Mouse (Mus musculus) activated CD4-positive, CD25-positive, alpha-beta regulatory T cell, adult 4 months (primary cell): ENCODE data around the gene Rapgef4. TPM values are rescaled to one million over a fixed set of nuclear protein-coding genes. Genes with fewer than 3 reads are reported as not detected.

Experiments
- ATAC-seq: one replicate; pipeline ENCODE4 v1.8.0; 2017
- polyA plus RNA-seq, 2 experiments: library from polyadenylated mRNA; unstranded; fragments of 100-300 nt; shearing (Covaris generic); gene quantifications; one replicate each; pipeline ENCODE4 v1.2.1; 2017

The Rapgef4 gene
- 1 to 10 TPM; 5.4 to 5.5 TPM for polyA plus RNA-seq

DNA sequence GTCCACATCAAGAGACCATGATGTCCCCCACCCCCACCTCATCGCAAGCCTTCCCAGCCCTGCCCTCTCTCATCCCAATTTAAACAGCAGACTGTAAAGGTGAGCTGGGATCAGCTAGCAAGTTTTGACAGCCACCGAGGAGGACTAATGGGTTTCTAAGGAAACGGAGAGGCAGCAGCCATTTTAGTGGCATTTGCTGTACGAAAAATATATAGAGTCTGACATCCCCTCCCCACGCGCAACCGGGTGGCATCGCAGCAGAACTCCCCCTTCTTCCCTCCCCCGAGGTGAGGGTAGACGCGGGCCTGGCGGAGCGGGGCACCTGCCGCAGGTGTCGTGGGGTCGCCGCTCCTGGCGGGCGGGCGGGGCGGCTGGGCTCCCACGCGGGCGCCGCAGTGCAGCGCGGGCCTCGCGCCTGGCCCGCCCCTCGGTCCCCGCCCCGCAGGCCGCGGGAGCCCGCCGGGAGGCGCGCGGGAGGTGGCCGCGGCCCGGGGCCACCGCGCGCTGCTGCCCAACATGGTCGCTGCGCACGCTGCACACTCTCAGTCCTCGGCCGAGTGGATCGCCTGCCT is at the start of gene Rapgef4:
Gene Rapgef4, plus strand, starts transcription at position 470 of the 572 bp plus-strand sequence.
- no peak for ATAC-seq

DNA sequence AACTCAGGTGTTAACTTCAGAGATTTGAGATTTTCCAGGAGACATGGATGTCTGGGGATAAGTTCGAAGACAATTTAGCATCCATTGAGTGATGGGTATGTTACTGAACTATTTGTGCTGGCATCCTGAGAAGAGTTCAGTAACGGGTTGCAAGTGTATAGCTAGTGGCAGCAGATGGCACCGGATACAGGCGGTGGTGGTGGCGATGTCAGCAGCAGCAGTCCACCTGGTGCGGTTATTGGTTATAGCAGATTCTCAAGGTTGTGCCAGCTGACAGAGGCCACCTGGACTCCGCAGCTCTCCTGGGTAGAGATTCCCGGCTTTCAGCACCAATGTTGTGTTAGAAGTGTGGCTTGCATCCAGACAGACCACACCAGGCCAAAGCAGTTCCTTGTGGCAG is 47.0 kb upstream of the Rapgef4 start:
- ATAC-seq: no peak

DNA sequence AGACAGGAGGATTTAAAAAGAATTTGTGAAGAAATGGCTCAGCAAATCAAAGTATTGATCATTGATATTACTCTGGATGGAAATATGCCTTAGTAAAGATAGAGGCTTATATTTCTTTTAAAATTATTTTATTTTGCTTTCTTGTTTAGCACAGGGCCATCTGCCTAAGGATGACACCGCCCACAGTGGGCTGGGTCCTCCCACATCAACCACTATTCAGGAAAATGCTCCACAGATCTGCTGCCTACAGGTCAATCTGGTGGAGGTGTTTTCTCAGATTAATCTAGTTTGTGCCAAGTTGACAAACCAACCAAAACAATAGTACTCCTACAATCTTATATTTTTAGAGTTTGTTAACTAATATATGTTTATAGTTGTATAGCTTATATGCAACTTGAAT is 44.3 kb upstream of the Rapgef4 start:
- ATAC-seq: no peak

DNA sequence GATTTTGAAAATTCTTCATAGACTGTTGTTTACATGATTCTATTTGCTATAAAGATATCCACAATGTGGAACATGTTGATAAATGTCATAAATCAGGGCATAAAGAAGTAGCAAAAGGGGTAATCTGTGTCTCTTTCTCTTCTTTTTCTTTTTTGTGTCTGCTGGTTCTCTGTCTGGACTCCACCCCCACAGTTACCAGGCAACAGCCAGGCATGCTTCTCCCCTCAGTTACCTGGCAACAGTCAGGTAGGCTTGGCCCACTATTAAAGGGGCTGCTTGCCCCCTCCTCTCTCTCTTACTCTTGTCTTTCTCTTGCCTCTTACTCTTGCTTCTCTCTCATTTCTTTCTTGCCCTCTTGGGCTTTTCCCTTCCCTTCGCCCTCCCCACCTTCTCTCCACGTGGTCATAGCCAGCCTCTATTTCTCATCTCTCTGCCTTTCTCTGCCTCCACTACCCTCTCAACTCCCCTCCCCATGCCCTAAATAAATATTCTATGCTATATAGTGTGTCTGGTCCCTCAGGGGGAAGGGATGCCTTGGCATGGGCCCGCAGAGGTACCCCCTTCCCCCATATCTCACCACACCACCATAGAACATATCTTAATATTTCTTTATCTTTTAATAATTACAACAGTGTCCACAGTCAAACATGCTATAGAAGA is 43.3 kb upstream of the Rapgef4 start:
- no peak for ATAC-seq

DNA sequence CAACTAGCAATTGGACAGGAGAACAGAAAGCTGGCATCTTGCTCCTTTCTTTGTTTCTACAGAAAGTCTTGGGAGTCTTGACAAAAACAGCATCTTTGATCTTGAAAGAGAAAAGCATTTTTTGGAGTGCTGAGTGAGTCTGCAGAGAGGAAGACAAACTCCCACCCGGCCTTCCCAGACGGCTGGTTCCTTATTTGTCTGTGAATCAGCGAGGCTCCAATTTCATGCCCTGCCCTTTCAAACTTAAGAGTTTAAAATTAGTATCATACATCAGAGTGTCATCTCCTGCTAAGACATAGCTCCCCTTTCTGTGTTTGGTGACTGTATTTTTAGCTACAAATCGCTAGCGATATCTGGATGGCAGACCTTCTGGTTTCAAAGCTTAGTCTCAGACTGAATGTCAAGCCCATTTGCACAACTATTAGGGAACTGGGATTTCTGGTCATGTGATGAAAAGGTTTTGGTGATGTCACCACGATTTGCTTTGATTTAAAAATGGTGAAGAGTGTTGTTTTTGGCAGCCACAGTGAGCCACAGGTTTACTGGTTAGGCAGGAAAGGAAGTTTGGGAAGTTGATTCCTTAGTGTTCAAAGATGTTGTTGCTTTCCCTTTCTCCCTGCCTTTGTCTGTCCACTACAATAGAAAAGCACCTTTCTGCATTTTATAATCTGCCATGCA is 42.2 kb upstream of the Rapgef4 start:
- no peak for ATAC-seq

DNA sequence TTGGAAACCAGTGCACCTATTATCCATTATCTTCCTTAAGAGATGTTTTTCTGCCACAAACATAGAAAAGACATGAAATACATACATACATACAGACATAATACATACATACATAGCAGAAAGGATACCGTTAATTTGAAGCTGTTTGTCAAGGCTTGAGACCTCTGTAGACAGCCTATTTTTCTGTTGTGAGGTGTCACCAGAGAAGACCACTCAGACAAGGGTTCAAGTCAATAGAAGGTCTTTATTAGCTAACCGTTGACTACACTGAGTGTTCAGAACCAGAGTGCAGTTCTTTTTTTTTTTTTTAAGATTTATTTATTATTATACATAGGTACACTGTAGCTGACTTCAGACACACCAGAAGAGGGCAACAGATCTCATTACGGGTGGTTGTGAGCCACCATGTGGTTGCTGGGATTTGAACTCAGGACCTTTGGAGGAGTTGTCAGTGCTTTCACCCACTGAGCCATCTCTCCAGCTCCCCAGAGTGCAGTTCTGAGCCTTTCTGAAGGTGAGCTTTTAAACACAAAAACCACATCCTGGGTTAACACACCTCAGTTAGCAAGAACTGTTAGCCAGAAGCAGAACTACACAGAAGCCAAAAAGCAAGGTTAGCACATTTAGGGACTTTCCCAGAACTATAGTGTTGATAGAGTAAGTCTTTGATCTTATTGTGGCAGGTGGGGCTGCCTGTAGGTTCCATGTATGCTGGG is 39.9 kb upstream of the Rapgef4 start:
- peak; percentile 97 for ATAC-seq

DNA sequence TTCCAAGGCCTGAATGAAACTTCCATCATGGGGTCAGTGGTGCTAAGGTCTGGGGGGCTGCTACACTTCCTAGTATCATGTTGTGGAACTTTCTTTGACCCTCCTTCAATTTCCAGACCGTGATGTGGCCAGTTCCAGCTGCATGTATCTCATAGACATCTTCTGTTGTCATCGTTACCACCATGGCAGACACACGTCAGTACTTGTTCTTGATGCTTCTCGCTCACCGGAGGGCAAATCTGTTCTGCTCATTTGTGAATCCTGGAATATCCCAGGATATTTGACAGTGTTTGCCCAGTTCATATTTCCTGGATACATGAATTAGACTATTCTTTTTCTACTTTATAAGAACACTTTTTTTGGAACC is 39.3 kb upstream of the Rapgef4 start:
- ATAC-seq: peak; percentile 57

DNA sequence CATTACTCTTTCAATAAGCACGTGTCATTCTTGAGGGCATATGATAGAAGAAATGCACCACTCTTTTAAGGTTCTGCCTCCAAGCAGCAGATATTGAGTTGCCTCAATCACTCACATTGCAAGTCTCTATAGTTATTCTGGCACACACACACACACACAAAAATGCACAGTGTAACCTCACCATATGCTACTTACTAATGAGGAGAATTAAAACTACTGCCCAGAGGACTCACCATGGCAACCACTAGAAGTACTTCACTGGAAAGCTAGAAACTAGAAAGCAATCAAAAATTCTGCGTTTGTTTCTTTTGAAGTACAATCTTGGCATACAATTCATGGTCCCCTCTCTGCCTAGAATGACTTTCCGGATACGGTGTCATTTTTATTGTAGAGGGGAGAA is 29.8 kb upstream of the Rapgef4 start:
- no peak for ATAC-seq

DNA sequence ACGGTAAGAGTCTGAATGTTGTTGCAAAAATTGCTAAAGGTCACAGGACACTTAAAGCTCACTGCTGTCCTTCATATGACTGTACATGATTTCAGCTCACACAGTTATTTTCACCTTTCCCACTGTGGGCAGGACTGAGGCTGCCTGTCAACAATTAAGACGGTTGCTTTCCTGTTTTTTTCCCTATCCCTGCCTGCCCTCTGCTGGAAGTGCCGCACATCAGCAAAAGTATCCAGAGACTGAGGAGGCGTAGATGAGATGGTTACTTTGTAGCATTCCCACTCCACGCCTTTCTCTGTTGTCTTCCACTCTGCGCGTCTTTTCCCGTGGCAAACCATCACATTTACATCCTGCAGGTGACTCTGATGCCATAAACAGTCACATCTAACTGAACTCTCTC is 25.4 kb upstream of the Rapgef4 start:
- ATAC-seq: peak; percentile 66

DNA sequence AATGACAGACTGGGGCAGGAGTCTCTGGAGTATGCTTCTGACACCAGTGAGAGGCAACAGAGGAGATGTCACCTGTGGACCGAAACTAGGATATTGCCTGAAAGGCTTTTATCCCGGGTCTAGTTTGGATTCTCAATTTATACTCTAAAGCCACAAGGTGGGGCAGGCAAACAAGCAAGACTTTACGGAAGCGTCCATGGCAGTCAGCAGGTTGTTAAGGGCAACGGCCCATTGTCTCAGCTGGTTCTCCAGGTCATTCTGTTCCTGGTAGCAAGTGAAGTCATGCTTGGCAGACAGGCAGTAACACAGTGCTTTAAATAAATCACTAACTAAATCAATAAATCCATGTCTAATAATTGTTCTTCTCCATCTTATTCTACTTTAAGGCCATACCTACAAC is 24.6 kb upstream of the Rapgef4 start:
- ATAC-seq: no peak

DNA sequence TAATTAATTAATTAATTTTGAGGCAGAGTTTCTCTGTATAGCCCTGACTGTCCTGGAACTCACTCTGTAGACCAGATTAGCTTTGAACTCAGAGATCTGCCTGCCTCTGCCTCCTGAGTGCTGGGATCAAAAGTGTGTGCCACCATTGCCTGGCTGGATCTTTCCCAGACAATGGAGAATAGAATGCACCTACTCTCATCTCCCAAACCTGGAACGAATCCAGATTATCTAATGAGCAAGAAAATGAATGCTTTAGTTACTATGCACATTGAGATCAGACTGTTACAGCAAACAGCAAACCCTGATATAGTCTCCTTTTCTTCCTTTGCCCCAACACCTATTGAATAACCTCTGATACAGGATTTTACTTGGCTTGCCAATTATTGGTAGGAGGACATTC is 23.1 kb upstream of the Rapgef4 start:
- no peak for ATAC-seq

DNA sequence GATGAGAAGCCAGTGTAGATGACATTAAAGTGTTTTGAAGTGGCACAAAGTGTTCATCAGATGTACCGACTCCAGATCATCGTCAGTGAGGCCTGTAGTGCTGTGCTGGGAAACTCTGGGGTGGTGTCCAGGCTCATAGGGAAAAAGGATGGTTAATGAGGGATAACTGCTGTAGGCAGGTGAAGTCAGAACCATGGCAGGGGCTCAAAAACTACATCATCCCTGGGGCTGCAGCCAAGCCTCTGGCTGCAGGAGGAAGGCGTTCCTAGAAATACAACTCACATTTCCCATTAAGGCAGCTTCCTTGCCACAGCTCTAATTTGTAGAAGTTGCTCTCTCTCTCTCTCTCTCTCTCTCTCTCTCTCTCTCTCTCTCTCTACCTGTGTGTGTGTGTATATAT is 22.6 kb upstream of the Rapgef4 start:
- no peak for ATAC-seq

DNA sequence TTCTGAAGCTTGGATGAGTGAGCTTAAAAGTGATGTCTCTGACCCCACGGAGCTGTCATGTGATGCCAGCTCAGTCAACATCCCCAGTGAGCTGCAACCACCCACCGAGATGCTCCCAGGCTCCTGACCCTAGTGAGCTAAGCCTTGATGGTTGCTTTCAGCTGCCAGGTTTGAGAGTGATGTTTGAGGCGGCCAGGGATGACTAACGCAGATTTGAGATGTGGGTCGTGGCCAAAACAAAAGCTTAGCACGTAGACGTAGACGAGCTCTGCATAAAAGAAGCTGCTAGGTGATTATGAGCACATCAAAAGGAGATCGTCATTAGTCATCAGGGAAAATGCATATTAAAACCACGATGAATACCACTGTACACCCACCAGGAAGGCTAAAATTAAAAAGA is 16.8 kb upstream of the Rapgef4 start:
- no peak for ATAC-seq

DNA sequence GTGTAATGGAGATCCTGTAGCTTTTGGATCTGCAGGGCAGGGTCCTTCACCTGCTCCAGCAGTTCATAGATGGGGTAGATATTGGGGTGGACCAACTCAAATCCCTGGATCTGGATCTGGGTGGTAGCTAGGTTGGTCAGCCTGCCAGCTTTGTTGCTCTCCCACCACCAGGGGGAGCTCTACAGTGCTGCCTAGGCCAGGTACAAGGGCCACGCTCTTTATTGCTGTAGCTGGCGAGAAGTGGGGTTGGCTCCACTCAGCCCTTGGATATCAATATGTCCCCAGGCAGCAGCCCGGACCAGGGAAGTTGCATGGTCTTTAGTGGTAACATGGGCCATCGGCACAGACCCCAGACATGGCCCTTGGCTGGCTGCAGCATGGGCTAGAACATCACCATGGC is 15.6 kb upstream of the Rapgef4 start:
- ATAC-seq: no peak

DNA sequence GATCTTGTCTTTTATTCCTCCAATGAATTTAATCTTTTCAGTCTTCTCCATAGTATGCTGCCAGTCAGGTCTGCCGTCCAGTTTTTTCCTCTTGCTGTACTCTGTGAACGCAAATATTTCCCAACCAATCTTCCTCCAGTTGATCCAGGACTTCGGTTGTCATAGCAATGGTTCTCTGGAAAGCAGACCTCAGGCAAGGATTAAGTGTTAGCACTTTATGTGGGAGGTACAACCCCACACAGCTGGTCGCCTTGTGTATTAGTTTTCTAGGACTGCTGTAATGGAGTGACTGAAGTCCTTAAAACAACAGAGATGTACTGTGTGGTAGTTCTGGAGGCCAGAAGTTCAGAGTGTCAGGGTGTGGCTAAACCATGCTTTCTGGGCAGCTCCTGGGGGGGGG is 14.3 kb upstream of the Rapgef4 start:
- no peak for ATAC-seq

DNA sequence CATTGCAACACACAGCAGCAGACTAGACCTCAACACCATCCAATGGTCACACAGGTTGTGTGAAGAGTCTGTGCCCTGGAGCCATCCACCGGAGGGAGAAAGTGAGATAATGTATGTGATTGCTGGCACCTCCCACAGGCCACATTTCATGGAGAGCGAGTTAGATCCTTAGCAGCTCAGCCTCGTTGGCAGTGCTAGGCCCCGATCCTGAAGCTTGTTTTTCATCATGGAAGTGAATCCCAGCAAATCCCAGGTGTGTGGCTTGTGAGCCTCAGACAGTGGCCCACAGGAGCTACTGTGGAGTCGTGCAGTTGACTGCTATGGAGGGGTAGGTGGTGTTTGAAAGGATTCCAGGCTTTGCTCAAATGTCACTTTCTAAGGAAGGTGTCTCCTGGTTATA is 13.2 kb upstream of the Rapgef4 start:
- no peak for ATAC-seq

DNA sequence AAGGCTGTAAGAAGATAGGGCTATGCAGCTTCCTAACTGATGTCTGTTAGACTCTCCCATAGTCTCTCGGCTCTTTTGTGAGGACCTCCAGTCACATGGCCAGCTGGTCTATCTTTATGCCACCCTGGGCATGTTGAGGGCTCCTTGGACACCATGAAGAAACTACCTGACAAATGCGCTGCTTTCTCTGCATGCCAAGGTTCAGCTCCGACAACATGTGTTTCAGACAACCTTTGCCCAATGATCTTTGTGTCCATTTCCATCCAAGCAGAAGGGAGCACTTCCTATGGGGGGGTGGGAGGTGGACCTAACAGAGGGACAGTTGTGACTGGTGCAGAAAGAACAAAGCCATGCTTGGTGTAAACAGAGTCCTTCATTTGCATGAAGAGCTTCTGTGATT is 7.4 kb upstream of the Rapgef4 start:
- no peak for ATAC-seq

DNA sequence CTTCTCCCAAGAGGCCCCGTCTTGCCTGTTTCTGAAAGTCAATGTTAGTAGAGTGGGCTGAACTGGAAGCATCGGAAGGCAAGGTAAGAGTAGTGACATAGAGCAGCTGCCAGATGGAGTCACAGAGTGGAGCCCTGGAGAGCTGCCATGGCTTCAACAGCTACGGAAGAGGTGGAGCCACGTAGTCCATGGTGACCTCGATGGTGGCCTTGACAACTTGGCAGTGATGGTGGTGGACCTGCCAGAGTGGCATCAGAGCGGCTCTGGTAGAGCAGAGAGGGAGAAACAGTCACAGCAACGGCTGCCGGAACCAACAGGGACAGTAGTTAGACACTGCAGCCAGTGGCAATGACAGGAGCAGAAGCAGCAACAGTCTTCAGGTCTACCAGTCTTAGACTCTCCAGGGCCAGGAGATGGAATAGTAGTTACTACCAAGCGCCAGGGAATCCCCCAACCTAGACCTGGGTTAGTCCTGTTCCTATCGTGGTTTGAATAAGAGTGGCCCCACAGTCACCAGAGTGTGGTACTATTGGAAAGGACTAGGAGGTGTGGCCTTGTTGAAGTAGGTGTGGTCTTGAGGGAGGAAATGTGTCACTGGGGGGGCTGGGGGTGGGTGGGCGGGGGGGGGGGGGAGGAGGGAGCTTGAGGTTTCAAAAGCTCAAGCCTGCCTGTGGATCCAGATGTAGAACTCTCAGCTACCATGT is 6.7 kb upstream of the Rapgef4 start:
- ATAC-seq: no peak

DNA sequence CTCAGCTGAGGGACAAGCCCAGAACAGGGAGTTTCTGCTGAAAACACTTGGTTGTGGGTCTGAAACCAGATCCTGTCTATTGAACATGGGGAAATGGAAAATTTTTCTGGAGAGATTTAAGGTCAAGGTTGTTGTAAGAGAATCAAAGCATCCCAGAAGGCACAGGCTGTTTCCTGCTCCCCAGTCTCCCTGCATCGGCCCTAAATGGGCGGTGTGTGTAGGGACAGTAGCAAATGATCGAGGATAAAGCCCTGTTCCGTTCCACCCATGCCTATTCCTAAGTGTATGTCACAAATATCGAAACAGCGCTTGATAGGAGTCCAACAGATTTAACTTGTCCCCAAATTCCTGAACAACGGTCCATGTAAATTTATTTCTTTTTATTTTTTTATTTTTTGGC is 1.1 kb upstream of the Rapgef4 start:
- ATAC-seq: no peak

DNA sequence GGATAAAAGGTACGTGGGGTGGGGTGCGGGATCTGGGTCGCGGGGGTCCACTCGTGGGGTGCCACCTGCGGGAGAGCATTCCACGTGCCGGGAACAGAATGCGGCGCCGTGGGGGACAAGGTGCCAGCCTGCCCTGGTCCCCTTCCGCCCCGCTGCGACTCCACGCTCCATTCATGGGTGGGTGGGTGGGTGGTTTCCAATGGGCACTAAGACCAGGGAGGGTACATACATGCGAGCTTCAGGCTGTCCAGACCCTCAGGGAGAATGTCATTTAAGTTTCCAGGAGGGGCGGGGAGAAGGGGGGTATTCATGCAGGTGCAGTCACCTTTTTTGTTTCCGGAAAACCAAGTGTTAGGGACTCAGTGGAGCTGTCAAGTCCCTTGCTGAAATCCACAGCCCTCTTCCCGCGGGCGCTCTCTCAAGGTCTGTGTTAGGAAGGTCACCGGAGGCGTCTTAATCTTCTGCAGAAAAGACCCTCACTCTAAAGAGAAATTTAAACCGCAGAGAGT is 357 bp downstream of the Rapgef4 start:
- ATAC-seq: no peak

DNA sequence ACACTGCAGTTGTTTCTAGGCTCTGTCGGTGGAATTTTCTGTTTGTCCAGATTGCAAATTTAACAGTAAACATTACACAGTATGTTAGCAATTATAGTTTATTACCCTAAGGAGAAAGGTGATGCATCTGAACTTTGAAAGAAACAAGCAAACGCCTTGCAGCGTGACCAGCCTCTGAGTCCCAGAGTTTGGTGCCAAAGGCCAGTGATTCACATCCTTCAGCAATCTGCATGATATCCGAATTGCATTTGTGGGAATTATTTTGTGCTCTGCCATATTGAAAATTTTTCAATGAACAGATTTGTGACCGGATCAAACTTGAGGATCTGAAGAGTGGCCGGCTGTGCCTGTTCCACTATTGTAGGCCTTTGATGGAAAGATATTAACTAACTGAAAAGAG is 856 bp downstream of the Rapgef4 start:
- ATAC-seq: no peak

DNA sequence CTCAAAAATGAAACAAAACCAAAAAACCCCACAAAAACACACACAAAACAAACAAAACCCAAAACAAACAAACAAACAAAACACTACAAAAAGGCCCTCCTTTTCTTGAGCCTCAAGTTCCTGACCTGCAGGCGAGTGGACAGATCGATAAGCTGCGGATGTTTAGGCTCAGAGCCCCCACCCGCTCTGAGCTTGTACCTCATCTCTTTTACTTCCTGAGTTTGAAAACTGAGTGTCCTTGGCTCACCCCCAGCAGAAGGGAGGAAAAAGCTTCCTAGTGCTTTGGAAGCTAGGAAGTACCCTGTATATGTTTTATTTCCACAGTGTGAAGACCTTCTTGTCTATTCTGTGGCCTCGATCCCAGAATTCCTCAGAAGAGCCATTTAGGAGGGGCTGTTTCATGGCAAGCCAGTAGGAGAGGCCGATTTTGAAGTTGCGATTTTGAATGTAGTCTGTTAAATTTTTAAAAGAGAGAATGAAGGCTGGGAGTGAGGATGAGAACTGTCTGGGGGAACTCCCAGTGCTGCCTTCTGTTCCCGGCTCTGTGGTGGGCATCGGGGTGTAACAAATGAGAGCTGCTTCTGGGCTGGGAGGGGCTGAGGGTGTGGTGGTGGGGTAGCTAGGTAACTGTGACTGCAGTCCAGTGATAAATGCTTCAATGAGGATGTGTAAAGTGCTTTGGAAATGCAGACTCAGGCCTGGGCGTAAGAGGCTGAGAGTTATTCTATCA is 2.0 kb downstream of the Rapgef4 start:
- ATAC-seq: no peak
